Mouse (Mus musculus) myocyte (in vitro differentiated cells): ENCODE data around the gene Gm49373.

Experiments
- CEBPB ChIP-seq: IDR thresholded peaks from 2 replicates; pipeline ENCODE4 v1.6.1; 2011; ENCODE audit warnings: mild to moderate bottlenecking, moderate library complexity; ENCODE audit not compliant: poor library complexity, insufficient read depth, severe bottlenecking
- E2F4 ChIP-seq: IDR thresholded peaks from one replicate; pipeline ENCODE4 v1.6.1; 2011; ENCODE audit warnings: mild to moderate bottlenecking, control low read depth, moderate library complexity; ENCODE audit not compliant: insufficient read depth
- MAX ChIP-seq: IDR thresholded peaks from one replicate; pipeline ENCODE4 v1.6.1; 2011; ENCODE audit warnings: low read depth, mild to moderate bottlenecking, control low read depth
- MYOD1 ChIP-seq, 3 experiments: IDR thresholded peaks; one replicate each; pipeline ENCODE4 v1.6.1; 2011; ENCODE audit warnings: control low read depth in 2 of 3, low read depth in 2 of 3, mild to moderate bottlenecking in 2 of 3, moderate library complexity in 1 of 3; ENCODE audit not compliant: insufficient read length in 2 of 3, control insufficient read depth in 1 of 3
- MYOG ChIP-seq, 3 experiments: IDR thresholded peaks; one replicate each; pipeline ENCODE4 v1.6.1; 2011; ENCODE audit warnings: control low read depth in 2 of 3, low read depth in 2 of 3, mild to moderate bottlenecking in 2 of 3; ENCODE audit not compliant: insufficient read length in 2 of 3, control insufficient read depth in 1 of 3, insufficient read depth in 1 of 3
- POLR2A ChIP-seq: IDR thresholded peaks from one replicate; pipeline ENCODE4 v1.6.1; 2011; ENCODE audit warnings: low read depth, mild to moderate bottlenecking, control low read depth, moderate library complexity; ENCODE audit not compliant: insufficient read length
- POLR2AphosphoS2 ChIP-seq: IDR thresholded peaks from one replicate; pipeline ENCODE4 v1.6.1; 2011; ENCODE audit warnings: low read depth, control low read depth; ENCODE audit not compliant: insufficient read length
- REST ChIP-seq: IDR thresholded peaks from one replicate; pipeline ENCODE4 v1.6.1; 2011; ENCODE audit warnings: mild to moderate bottlenecking, control low read depth, moderate library complexity; ENCODE audit not compliant: insufficient read depth, insufficient read length
- SRF ChIP-seq: IDR thresholded peaks from one replicate; pipeline ENCODE4 v1.6.1; 2011; ENCODE audit warnings: low read depth; ENCODE audit not compliant: control insufficient read depth, insufficient read length
- TCF12 ChIP-seq: IDR thresholded peaks from one replicate; pipeline ENCODE4 v1.6.1; 2011; ENCODE audit warnings: mild to moderate bottlenecking, control low read depth; ENCODE audit not compliant: poor library complexity, insufficient read depth, severe bottlenecking
- USF1 ChIP-seq: IDR thresholded peaks from one replicate; pipeline ENCODE4 v1.6.1; 2011; ENCODE audit warnings: low read depth, mild to moderate bottlenecking, control low read depth, moderate library complexity

GRCm38 (mm10) chr9:21030781-21031250 lies 42.1 kb downstream of the Gm49373 start:
- TF ChIP-seq USF1 (peak; percentile 33), REST (no peak), MYOD1 (IDR thresholded peaks at IDR 0.05; ENCODE audit: control insufficient read depth in 1 of 3, insufficient read length in 2 of 3, low read depth in 2 of 3) (no peak), MYOG (IDR thresholded peaks at IDR 0.05; ENCODE audit: control insufficient read depth in 1 of 3, insufficient read depth in 1 of 3, insufficient read length in 2 of 3, low read depth in 2 of 3) (no peak), E2F4 (no peak), POLR2AphosphoS2 (no peak), MAX (no peak), POLR2A (no peak), TCF12 (no peak), SRF (no peak), CEBPB (no peak)
